ENCODE assay signal across 9 mouse cellular contexts in genomic region chr2:153516961-153517360, GRCm38 (mm10). TPM values are rescaled to one million over a fixed set of nuclear protein-coding genes. Genes with fewer than 3 reads are reported as not detected.
A peak's percentile ranks its signal among the peaks of the same experiment; 100 is the strongest.
DNase-seq lines count a peak whose midpoint lies in the region; ATAC-seq lines count a peak whose summit lies in the region.
"Had no signal": no experiment of that assay in that cellular context is flagged by ENCODE, and none has a peak within 500 bp of the region (broad histone marks: within the 10 kb centered on the region; RNA-seq: fewer than 3 reads in every experiment).

No protein-coding gene starts in this region.

- peak overlapping the region; percentile 7; the same call in 1 of the 2 replicates for H3K9ac ChIP-seq in embryonic facial prominence, embryonic 13.5 days

- H3K9me3 ChIP-seq in embryonic facial prominence, embryonic 13.5 days, result no peaks in the 10 kb centered on the region
- H3K9me3 ChIP-seq in megakaryocyte, embryonic 14.5 days, result no peaks in the 10 kb centered on the region
- H3K9me3 ChIP-seq: limb, embryonic 10.5 days had no signal

- peaks cover 7% of the 10 kb centered on the region; the same call in 1 of the 2 replicates for H3K4me1 ChIP-seq in embryonic facial prominence, embryonic 13.5 days
- H3K4me1 ChIP-seq in megakaryocyte, embryonic 14.5 days, result peaks cover 100% of the 10 kb centered on the region

- H3K4me2 ChIP-seq in embryonic facial prominence, embryonic 13.5 days, result no peak overlapping the region

- no peak overlapping the region for H3K27ac ChIP-seq in embryonic facial prominence, embryonic 13.5 days
- H3K27ac ChIP-seq: limb, embryonic 10.5 days had no signal

- peak; percentile 28 for DNase-seq in cerebellum, adult 8-10 months
- no peak for DNase-seq in cerebellum, adult 11 months
- peak; percentile 30 for DNase-seq in lung, postnatal 36 days
- no peak for DNase-seq in lung, postnatal 25 days (ENCODE audit: low spot score)
- DNase-seq in testis, postnatal 14 days (ENCODE audit: low spot score), result no peak
- DNase-seq in lung, postnatal 14 days, result no peak

- H3K36me3 ChIP-seq in embryonic facial prominence, embryonic 13.5 days, result no peaks in the 10 kb centered on the region
- H3K36me3 ChIP-seq in megakaryocyte, embryonic 14.5 days (replicated peaks; ENCODE audit: low read length), result peaks cover 92% of the 10 kb centered on the region
- H3K36me3 ChIP-seq: limb, embryonic 10.5 days had no signal

- 41% methylated on average over 4 of the region's 4 CpGs for WGBS in embryonic facial prominence, embryonic 13.5 days

- no peak overlapping the region for H3K4me3 ChIP-seq in embryonic facial prominence, embryonic 13.5 days
- peak overlapping the region; percentile 80 for H3K4me3 ChIP-seq in megakaryocyte, embryonic 14.5 days (replicated peaks)
- H3K4me3 ChIP-seq: limb, embryonic 10.5 days had no signal

- ATAC-seq in embryonic facial prominence, embryonic 13.5 days (ENCODE audit: insufficient number of reproducible peaks, insufficient read depth, low FRiP score, low TSS enrichment, low read depth), result no peak

- H3K27me3 ChIP-seq in embryonic facial prominence, embryonic 13.5 days, result no peaks in the 10 kb centered on the region; the same call in 1 of the 2 replicates
- no peaks in the 10 kb centered on the region for H3K27me3 ChIP-seq in megakaryocyte, embryonic 14.5 days (replicated peaks)

RNA-seq across cellular contexts. Expression of gene Nol4l, which starts 12.8 kb away (rescaled TPM):
- 12.4 and 16.0 TPM in 2 replicates for polyA plus RNA-seq in embryonic facial prominence, embryonic 13.5 days (2015; fragmentation: Nextera tagmentation; extraction: Ambion mirVana)
- polyA plus RNA-seq in megakaryocyte, embryonic 14.5 days (2012; ENCODE audit: insufficient read depth, low replicate concordance), result 10.6 and 40.8 TPM in 2 replicates

RNA-seq across cellular contexts. Expression of gene 4930404H24Rik, which starts 24.4 kb away (rescaled TPM):
- not detected in 2 replicates for polyA plus RNA-seq in embryonic facial prominence, embryonic 13.5 days (2015; fragmentation: Nextera tagmentation; extraction: Ambion mirVana)
- 0.54 TPM in 1 of 2 replicates, not detected in the other for polyA plus RNA-seq in megakaryocyte, embryonic 14.5 days (2012; ENCODE audit: insufficient read depth, low replicate concordance)
- polyA plus RNA-seq: limb, embryonic 10.5 days had no signal

Comparison
In these comparisons a context has a peak if more than half of its experiments do, and no peak if none do; other contexts are left out.
1. DNase-seq: peak in cerebellum, adult 8-10 months (single experiment) and lung, postnatal 36 days (single experiment); none in cerebellum, adult 11 months (single experiment), lung, postnatal 25 days (single experiment), testis, postnatal 14 days (single experiment) and lung, postnatal 14 days (single experiment).